Mouse (Mus musculus): Measurements from ENCODE around the gene Scarb1.

DNA sequence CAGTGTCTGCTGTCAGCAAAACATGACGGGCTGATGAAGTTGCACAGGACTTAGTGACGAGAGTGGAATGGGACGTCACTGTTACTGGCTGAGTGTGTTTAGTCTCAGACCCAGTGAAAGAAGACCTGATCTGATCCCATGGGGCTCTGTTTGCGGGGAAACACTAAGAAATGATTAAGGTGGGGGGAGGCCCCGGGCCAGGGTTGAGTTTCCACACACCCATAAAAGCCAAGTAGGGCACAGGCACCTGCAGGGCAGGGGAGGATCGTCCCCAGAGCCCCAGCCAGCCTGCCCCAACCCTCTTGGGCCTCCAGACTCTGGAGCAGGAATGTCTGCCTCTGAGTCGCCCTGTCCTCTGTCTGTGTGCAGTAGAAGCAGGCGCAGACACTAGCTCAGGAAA lies 65.6 kb downstream of the Scarb1 start:
- TF ChIP-seq POLR2A (IDR thresholded peaks at IDR 0.05; ENCODE audit: borderline replicate concordance, insufficient read depth, low read length) (no peak), CTCF (IDR thresholded peaks at IDR 0.05; ENCODE audit: borderline replicate concordance, insufficient read depth, low read depth, low read length) (no peak)

All from cerebellum, adult 2 months (tissue).